Mouse (Mus musculus): ENCODE measurements around the gene Ice1.

DNA sequence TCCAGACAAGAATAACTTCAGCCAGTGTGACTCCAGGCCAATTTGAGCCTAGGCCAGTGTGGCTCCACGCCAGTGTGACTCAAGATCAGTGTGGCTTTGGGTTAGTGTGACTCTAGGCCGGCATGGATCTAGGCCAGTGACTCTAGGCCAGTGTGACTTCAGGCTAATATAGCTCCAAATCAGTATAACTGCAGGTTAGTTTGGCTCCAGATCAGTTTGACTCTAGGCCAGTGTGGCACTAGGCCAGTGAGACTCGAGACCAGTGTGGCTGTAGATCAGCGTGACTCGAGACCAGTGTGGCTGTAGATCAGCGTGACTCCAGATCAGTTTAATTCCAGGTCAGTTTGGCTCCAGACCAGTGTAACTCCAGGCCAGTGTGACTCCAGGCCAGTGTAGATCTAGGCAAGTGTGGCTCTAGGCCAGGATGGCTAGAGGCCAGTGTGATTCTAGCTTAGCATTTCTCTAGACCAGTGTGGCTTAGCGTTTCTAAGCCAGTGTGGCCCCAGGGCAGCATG is 47.1 kb downstream of the Ice1 start:
- TF ChIP-seq CTCF (IDR thresholded peaks at IDR 0.05 in 2 of 3, conservative IDR thresholded peaks at IDR 0.05 in 1 of 3; ENCODE audit: control insufficient read depth in 1 of 3, insufficient read depth in 1 of 3, low read depth in 2 of 3, low read length in 3 of 3, poor library complexity in 1 of 3, severe bottlenecking in 1 of 3) = no peak
- TF ChIP-seq POLR2A (IDR thresholded peaks at IDR 0.05; ENCODE audit: control insufficient read depth in 1 of 2, insufficient read depth in 1 of 2, low read depth in 1 of 2, low read length in 2 of 2, poor library complexity in 1 of 2) = no peak
- TF ChIP-seq CHD1 (IDR thresholded peaks at IDR 0.05; ENCODE audit: low read depth, low read length) = no peak
- no peak for TF ChIP-seq EP300 (IDR thresholded peaks at IDR 0.05; ENCODE audit: low read depth in 1 of 2, low read length in 2 of 2)
- no peak for TF ChIP-seq ZC3H11A (IDR thresholded peaks at IDR 0.05; ENCODE audit: low read depth, low read length)
- TF ChIP-seq GABPA (IDR thresholded peaks at IDR 0.05; ENCODE audit: low read depth, low read length) = no peak

Data from MEL (cell line).